Mouse (Mus musculus): ENCODE data around the gene Txndc11. TPM values are rescaled to one million over a fixed set of nuclear protein-coding genes. Genes with fewer than 3 reads are reported as not detected.

Txndc11 gene
- polyA plus RNA-seq, 1 experiment from 2014 or later = 32.5 TPM

DNA sequence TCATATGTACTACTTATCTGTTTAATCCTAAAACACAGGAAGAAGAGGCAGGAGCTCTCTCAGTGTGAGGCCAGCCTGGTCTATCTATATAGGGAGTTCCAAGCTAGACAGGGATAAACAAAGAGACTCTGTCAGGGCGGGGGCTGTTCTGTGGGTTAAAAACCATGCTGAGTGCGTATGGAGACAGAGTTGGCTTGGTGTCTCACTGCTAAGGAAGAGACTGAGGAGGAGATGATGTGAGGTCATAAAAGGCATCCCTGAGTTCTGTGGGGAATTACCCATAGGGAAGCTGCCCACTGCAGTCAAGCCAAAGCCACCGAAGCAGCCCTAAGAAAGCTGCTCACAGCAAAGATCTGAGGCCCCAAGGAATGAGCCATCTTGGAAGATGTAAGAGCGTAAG, 73.8 kb downstream of the Txndc11 start, which contains the start of gene Snn:
Gene Snn, plus strand, starts transcription at position 301 of the 400 bp plus-strand sequence.
- H3K4me3 ChIP-seq = no peak within 1 kb of the TSS
- ATAC-seq (ENCODE audit: low FRiP score, low read depth) = no peak
- H3K9ac ChIP-seq = no peak within 1 kb of the TSS
- peaks cover 28% of the 10 kb centered on the region for H3K4me1 ChIP-seq
- H3K27me3 ChIP-seq (replicated peaks) = no peaks in the 10 kb centered on the region
- no peak within 1 kb of the TSS for H3K4me2 ChIP-seq (replicated peaks)
- 82% methylated on average over 4 of the region's 4 CpGs for WGBS
- H3K36me3 ChIP-seq = no peaks in the 10 kb centered on the region
- no peak within 1 kb of the TSS for H3K27ac ChIP-seq
- no peaks in the 10 kb centered on the region for H3K9me3 ChIP-seq

- H3K4me2 ChIP-seq (replicated peaks) = no peak overlapping the region
- no peaks in the 10 kb centered on the region for H3K36me3 ChIP-seq
- no peaks in the 10 kb centered on the region; the same call in 1 of the 2 replicates for H3K4me1 ChIP-seq
- WGBS = 80% methylated on average over 5 of the region's 5 CpGs
- no peaks in the 10 kb centered on the region for H3K27me3 ChIP-seq (replicated peaks)
- no peak overlapping the region for H3K9ac ChIP-seq
- H3K27ac ChIP-seq = no peak overlapping the region
- H3K9me3 ChIP-seq = no peaks in the 10 kb centered on the region
- no peak overlapping the region for H3K4me3 ChIP-seq
- ATAC-seq (ENCODE audit: low FRiP score, low read depth) = no peak
Observed at GRCm38 (mm10) chr16:11055916-11056315, 78.5 kb downstream of the Txndc11 start.

DNA sequence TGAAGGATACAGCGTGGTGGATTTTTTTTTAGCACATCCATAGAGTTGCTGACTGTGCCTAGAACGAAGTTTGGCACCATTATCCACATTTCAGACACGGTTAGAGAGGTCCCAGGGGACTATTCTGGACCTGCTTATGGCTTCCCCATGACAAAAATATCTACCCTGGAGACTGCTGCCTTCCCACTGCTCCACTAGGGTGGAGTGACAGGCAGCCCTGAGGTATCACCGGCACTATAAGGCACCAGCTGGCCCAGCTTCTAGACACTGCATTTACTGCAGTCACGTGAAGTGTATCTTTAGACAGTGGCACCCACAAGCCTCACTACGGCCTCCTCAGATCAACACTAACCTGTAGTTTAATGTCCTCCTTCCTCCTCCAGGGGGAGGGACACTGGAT, 79.6 kb downstream of the Txndc11 start:
- Histone ChIP-seq H3K9ac (no peak overlapping the region), H3K4me2 (replicated peaks) (no peak overlapping the region), H3K27ac (no peak overlapping the region), H3K27me3 (replicated peaks) (no peaks in the 10 kb centered on the region), H3K9me3 (no peaks in the 10 kb centered on the region), H3K4me1 (no peaks in the 10 kb centered on the region; the same call in 1 of the 2 replicates), H3K4me3 (no peak overlapping the region), H3K36me3 (no peaks in the 10 kb centered on the region)
- WGBS = 87% methylated on average over 6 of the region's 6 CpGs
- ATAC-seq (ENCODE audit: low FRiP score, low read depth) = no peak

GRCm38 (mm10) chr16:11054409-11054808, 80.0 kb downstream of the Txndc11 start:
- no peak for ATAC-seq (ENCODE audit: low FRiP score, low read depth)
- H3K27ac ChIP-seq = no peak overlapping the region
- WGBS = 70% methylated on average over 6 of the region's 6 CpGs

DNA sequence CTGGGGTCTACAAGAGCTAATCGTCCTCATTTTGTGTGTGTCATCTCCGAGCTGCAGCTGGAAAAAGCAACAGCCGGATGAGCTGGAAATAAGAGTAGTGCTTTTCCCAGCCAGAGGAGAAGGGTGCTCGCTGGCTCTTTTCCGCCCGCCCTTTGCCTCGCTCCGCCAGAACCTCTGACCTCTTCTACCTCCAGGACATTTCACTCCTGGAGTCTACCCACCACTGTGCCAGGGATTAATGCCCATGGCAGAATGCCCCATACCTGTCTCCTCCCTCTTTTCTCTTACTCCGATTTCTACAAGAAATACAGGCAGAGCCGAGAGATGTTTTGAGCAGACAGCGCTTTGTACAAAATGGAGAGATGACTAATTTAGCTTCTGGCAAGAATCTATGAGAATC, 83.3 kb downstream of the Txndc11 start:
- Histone ChIP-seq H3K4me3 (no peak overlapping the region), H3K27me3 (replicated peaks) (no peaks in the 10 kb centered on the region), H3K36me3 (no peaks in the 10 kb centered on the region), H3K4me2 (replicated peaks) (no peak overlapping the region), H3K27ac (no peak overlapping the region), H3K9me3 (no peaks in the 10 kb centered on the region), H3K9ac (no peak overlapping the region), H3K4me1 (no peaks in the 10 kb centered on the region; the same call in 1 of the 2 replicates)
- ATAC-seq (ENCODE audit: low FRiP score, low read depth) = no peak
- 93% methylated on average over 11 of the region's 11 CpGs for WGBS

More at GRCm38 (mm10) chr16:11054409-11054808, 80.0 kb downstream of the Txndc11 start:
- Histone ChIP-seq H3K4me1 (no peaks in the 10 kb centered on the region; the same call in 1 of the 2 replicates), H3K4me2 (replicated peaks) (no peak overlapping the region), H3K36me3 (no peaks in the 10 kb centered on the region), H3K27me3 (replicated peaks) (no peaks in the 10 kb centered on the region), H3K9me3 (no peaks in the 10 kb centered on the region), H3K4me3 (no peak overlapping the region), H3K9ac (no peak overlapping the region)

DNA sequence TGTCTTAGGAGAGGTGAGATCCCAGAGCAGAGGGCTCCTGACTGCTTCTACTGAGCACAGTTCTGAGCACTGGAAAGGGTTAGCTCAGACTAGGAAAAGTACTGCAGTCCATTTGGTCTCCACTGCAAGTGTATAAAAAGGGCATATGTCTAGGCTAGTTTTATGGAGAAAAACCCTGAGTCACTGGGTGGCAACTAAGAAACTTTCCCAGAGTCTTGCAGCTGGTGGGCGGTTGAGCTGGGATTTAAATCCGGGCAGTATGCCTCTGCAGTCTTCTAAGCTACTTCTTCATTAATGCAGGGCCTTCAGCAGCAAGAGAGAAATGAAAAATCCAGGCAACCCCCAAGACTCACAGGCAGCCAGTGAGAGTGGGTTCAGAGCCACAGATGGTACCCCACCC, 84.2 kb downstream of the Txndc11 start:
- H3K36me3 ChIP-seq = no peaks in the 10 kb centered on the region

DNA sequence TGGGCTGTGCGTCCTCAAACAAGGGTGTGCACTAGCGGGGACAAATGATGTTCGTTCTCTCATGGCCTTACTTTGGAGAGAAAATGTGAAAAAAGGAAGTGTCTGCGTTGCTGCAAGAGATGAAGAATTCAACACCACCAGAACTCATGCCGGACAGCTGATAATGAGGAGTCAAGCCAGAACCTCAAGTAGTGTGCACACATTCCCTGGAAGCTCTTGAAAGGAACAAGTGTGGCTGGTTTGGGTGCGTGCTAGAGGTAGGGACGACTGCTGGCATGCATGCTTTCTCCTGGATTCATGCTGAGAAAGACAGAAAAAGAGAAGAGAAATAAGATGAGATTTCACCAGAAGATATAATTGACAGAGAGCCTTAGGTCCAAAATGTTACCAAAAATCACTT, 87.3 kb downstream of the Txndc11 start:
- H3K9me3 ChIP-seq = no peaks in the 10 kb centered on the region
- H3K4me1 ChIP-seq = no peaks in the 10 kb centered on the region
- no peak overlapping the region for H3K4me2 ChIP-seq (replicated peaks)
- no peaks in the 10 kb centered on the region for H3K27me3 ChIP-seq (replicated peaks)
- ATAC-seq (ENCODE audit: low FRiP score, low read depth) = no peak
- no peak overlapping the region for H3K4me3 ChIP-seq
- H3K9ac ChIP-seq = no peak overlapping the region
- WGBS = 87% methylated on average over 7 of the region's 7 CpGs
- H3K36me3 ChIP-seq = no peaks in the 10 kb centered on the region
- no peak overlapping the region for H3K27ac ChIP-seq

More for the DNA sequence above, 84.2 kb downstream of the Txndc11 start:
- Histone ChIP-seq H3K4me2 (replicated peaks) (no peak overlapping the region), H3K9ac (no peak overlapping the region), H3K27me3 (replicated peaks) (no peaks in the 10 kb centered on the region), H3K4me3 (no peak overlapping the region), H3K4me1 (no peaks in the 10 kb centered on the region), H3K9me3 (no peaks in the 10 kb centered on the region), H3K27ac (no peak overlapping the region)
- no peak for ATAC-seq (ENCODE audit: low FRiP score, low read depth)
- WGBS = 84% methylated on average over 2 of the region's 2 CpGs

DNA sequence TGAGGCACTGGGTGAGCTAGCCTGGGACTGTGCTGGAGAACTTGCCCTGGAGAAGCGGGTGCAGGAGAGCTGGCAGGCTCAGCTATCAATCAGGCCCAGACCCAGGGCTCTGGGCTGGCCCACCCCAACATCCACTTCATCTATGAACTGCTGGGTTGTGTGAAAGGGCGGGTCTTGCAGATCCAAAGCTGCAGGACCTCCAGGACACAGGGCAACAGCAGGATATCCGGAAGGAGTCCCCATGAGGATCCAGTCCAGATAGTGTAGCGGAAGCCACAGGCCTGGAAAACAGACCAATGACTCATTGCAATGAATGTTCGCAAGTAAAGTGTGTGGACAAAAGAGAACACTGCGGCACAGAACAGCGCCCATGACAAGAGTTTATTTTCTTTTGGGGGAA, 88.0 kb downstream of the Txndc11 start:
- Histone ChIP-seq H3K4me2 (replicated peaks) (no peak overlapping the region), H3K4me1 (no peaks in the 10 kb centered on the region), H3K27me3 (replicated peaks) (no peaks in the 10 kb centered on the region), H3K4me3 (no peak overlapping the region), H3K9me3 (no peaks in the 10 kb centered on the region), H3K9ac (no peak overlapping the region), H3K27ac (no peak overlapping the region), H3K36me3 (no peaks in the 10 kb centered on the region)
- ATAC-seq (ENCODE audit: low FRiP score, low read depth) = no peak
- 80% methylated on average over 7 of the region's 7 CpGs for WGBS

GRCm38 (mm10) chr16:11043239-11043638, 91.2 kb downstream of the Txndc11 start:
- no peak overlapping the region for H3K9ac ChIP-seq
- H3K9me3 ChIP-seq = no peaks in the 10 kb centered on the region
- H3K27me3 ChIP-seq (replicated peaks) = no peaks in the 10 kb centered on the region
- 88% methylated on average over 5 of the region's 5 CpGs for WGBS
- no peaks in the 10 kb centered on the region for H3K4me1 ChIP-seq
- H3K4me3 ChIP-seq = no peak overlapping the region
- no peak for ATAC-seq (ENCODE audit: low FRiP score, low read depth)
- no peaks in the 10 kb centered on the region for H3K36me3 ChIP-seq
- no peak overlapping the region for H3K4me2 ChIP-seq (replicated peaks)
- no peak overlapping the region for H3K27ac ChIP-seq

GRCm38 (mm10) chr16:11040603-11041002, 93.8 kb downstream of the Txndc11 start:
- H3K36me3 ChIP-seq = no peaks in the 10 kb centered on the region
- 60% methylated on average over 2 of the region's 2 CpGs for WGBS
- no peak overlapping the region for H3K9ac ChIP-seq
- H3K9me3 ChIP-seq = no peaks in the 10 kb centered on the region
- no peaks in the 10 kb centered on the region for H3K27me3 ChIP-seq (replicated peaks)
- no peak overlapping the region for H3K4me3 ChIP-seq
- no peak overlapping the region for H3K27ac ChIP-seq
- H3K4me1 ChIP-seq = no peaks in the 10 kb centered on the region
- no peak overlapping the region for H3K4me2 ChIP-seq (replicated peaks)
- 0 out of 2 replicates have a peak, but pooled peaks have one; percentile 70 for ATAC-seq (ENCODE audit: low FRiP score, low read depth)

DNA sequence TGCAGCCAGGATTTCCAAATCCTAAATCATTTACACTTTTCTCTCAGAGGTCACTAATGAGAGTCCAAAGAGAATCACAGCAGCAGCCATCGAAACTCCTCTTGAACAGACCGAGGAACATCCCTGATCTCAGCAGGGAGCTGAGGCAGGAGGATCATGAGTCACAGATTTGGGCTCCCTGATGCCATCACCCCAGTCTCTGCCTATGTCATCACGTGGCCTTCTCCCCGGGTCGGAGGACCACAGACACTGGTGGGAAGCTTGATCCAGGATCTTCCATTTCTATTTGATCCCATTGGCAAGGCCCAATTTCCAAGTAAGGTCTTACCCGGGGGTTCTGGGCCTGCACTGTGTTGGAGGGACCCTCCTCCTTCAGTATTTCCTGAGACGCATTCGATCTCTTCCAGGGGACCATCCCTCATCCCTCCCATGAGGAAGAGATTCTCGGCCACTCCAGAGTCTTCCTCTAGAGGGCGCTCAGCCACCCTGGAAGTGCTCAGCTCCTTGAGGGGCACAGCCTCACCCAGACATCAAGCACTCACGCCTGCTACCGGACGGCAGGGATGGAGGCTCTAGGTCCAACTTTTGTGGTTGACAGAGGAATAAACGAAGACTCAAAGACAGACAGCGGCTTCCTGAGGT, 98.5 kb downstream of the Txndc11 start:
- no peak overlapping the region for H3K4me3 ChIP-seq
- H3K27me3 ChIP-seq (replicated peaks) = no peaks in the 10 kb centered on the region
- H3K27ac ChIP-seq = no peak overlapping the region
- 23% methylated on average over 15 of the region's 15 CpGs for WGBS
- peak; percentile 66 for ATAC-seq (ENCODE audit: low FRiP score, low read depth)
- no peak overlapping the region for H3K9ac ChIP-seq
- H3K36me3 ChIP-seq = no peaks in the 10 kb centered on the region
- no peaks in the 10 kb centered on the region for H3K9me3 ChIP-seq
- 0 out of 2 replicates have a peak overlapping the region, but pooled peaks have one; percentile 3 for H3K4me2 ChIP-seq (replicated peaks)
- no peaks in the 10 kb centered on the region for H3K4me1 ChIP-seq

DNA sequence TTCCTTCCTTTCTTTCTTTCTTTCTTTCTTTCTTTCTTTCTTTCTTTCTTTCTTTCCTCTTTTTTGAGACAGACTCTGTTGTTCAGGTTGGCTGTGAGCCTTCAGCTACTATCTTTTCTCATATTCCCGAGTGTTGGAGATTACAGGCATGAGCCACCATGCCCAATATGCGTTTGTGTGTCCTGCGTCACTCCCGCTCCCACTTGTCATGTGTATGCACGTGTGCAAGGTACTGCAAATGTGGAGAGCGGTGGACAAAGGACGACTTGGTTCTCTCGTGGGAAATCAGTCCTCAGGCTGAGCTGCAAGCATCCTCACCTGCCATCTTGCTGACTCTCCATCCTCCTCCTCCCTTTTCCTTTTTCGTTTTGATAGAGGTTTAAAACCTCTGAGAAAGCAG, 99.2 kb downstream of the Txndc11 start:
- Histone ChIP-seq H3K4me3 (no peak overlapping the region), H3K9ac (no peak overlapping the region), H3K4me1 (no peaks in the 10 kb centered on the region), H3K4me2 (replicated peaks) (no peak overlapping the region), H3K9me3 (no peaks in the 10 kb centered on the region), H3K27ac (no peak overlapping the region), H3K36me3 (no peaks in the 10 kb centered on the region), H3K27me3 (replicated peaks) (no peaks in the 10 kb centered on the region)
- 86% methylated on average over 9 of the region's 9 CpGs for WGBS
- ATAC-seq (ENCODE audit: low FRiP score, low read depth) = no peak

DNA sequence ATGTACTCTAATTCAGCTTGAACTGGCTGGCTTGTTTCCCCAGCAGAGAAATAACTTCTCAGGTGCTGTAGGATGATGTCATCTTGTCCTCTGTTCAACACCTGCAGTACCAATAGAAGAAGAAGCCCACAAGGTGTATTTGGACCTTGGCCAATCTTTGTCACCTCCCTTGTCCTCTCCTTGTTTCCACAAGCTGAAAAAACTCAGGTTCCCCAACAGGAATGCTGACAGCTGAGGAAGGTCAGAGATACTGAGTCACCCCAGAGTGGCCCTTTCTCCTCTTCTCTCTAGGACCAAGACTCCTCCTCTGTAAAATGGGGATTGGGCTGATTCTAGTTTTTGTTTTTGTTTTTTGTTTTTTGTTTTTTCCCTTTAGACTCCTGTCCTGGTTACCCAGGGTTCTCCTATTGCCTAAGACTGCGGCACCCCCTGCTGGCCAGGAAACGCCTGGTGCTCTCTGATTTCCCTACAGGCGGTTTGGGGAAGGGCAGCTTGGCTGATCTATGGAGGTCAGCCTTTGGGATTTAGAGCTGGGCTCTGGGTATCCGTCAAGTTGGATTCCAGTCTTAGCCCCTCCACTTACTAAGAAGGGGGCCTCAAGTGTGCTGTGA, 100.2 kb downstream of the Txndc11 start:
- 0% methylated on average over 4 of the region's 4 CpGs for WGBS
- Histone ChIP-seq H3K4me2 (replicated peaks) (no peak overlapping the region), H3K9me3 (no peaks in the 10 kb centered on the region), H3K27me3 (replicated peaks) (no peaks in the 10 kb centered on the region), H3K27ac (no peak overlapping the region), H3K36me3 (no peaks in the 10 kb centered on the region), H3K4me1 (no peaks in the 10 kb centered on the region), H3K4me3 (no peak overlapping the region), H3K9ac (no peak overlapping the region)
- ATAC-seq (ENCODE audit: low FRiP score, low read depth) = 0 out of 2 replicates have a peak, but pooled peaks have one; percentile 41
